Mouse (Mus musculus): ENCODE measurements at regions not wholly inside any gene's neighbourhood (a gene's known extent, or its start where the extent isn't known, plus 50 kb on each side); places are given as distances from the start of the nearest gene placed in this dataset.

GRCm38 (mm10) chr17:64523899-64524298 is 76.6 kb upstream of the Man2a1 start:
- TF ChIP-seq CTCF (IDR thresholded peaks at IDR 0.05): no peak
- no peak for TF ChIP-seq EP300 (IDR thresholded peaks at IDR 0.05)

Measured in lung, postnatal 0 days (tissue).